Mouse (Mus musculus): ENCODE measurements at regions not wholly inside any gene's neighbourhood (a gene's known extent, or its start where the extent isn't known, plus 50 kb on each side); places are given as distances from the start of the nearest gene placed in this dataset.
A peak's percentile ranks its signal among the peaks of the same experiment; 100 is the strongest.

DNA sequence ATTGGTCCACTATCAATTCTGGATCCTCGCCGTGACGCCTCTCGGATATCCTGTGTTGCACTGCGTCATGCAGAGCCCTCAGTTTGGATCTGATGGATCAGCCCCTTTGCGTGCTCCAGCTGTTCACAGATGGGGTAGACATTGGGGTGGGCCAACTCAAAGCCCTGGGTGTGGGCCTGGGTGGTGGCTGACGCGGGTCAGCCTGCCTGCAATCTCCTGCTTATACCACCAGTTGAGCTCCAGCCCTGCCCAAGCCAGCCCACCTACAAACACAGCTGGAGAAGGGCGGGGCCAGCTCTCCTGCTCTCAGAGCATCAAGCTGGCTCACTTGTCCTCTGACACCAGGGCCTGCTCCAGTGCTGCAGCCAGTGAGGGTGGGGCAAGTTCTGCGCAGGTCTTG lies 73.1 kb downstream of the Rps15a start:
- no peak for DNase-seq (ENCODE audit: low spot score in 2 of 2)

DNA sequence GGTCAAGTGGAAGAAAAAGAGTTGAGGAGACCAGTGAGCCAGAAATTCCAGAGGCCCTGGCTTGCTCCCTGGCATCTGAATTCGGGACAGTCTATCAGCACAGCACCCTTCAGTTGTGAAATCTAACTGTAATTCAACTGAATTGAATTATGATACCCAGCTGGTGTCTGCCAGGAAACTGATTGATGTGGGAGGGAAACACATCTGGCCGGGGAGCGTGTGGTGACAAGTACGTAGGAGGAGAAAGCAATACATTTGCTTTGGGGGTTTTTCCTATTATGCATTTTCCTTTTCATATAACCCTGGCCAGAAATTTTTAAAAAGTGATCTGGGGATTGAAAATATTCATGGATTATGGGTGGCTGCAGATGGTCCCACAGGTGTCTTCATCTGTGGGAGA lies 76.1 kb downstream of the Rps15a start:
- no peak for DNase-seq (ENCODE audit: low spot score in 2 of 2)

GRCm38 (mm10) chr7:118037062-118037461 lies 78.9 kb downstream of the Rps15a start:
- DNase-seq (ENCODE audit: low spot score in 2 of 2), result no peak

DNA sequence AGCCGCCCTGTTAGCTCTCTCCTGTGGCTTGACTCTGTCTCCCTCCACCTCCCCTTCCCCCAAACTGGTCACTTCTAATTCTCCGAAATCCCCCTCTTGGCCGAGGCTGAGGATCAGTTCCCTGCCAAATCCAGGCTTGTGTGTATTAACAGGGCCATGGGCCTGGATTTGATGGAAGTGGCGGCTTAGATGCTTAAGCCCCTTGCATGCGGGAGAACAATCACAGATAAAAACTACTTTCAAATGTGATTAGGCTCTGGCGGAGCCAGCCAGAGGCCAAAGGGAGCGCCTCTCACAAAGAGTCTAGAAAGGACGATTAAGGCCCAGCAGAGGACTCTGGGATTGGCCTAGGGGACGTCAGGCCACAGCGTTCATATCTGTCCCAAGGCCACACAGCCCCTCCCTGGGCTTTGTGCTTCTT lies 89.9 kb downstream of the Rps15a start:
- no peak for DNase-seq (ENCODE audit: low spot score in 2 of 2)

GRCm38 (mm10) chr7:118004620-118005019 lies 111.4 kb downstream of the Rps15a start:
- DNase-seq (ENCODE audit: low spot score in 2 of 2), result no peak

- DNase-seq (ENCODE audit: low spot score in 2 of 2), result peak in 1 of 2 experiments; percentile 5
These were observed 114.1 kb downstream of the Rps15a start for GRCm38 (mm10) chr7:118001881-118002280.

DNA sequence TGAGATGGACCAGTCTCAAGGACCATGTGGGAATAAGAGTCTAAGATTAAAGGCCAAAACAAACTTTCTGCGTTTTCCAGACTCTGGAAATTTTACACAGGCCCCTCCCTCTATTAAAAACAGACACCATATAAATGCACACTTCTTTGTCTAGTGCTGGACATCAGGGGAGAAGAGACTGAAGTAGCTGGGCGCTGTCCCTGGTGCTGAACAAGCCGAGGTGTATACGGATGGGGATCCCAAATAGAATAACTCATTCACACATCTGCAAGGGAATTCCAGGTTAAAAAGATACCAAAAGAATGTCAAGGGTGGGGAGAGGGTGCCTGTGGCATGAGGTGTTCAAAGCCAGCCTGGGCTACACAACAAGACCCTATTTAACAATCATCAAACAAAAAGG lies 114.9 kb downstream of the Rps15a start:
- DNase-seq (ENCODE audit: low spot score in 2 of 2), result no peak

GRCm38 (mm10) chr7:117982177-117982576 lies 133.8 kb downstream of the Rps15a start:
- no peak for DNase-seq (ENCODE audit: low spot score in 2 of 2)

DNA sequence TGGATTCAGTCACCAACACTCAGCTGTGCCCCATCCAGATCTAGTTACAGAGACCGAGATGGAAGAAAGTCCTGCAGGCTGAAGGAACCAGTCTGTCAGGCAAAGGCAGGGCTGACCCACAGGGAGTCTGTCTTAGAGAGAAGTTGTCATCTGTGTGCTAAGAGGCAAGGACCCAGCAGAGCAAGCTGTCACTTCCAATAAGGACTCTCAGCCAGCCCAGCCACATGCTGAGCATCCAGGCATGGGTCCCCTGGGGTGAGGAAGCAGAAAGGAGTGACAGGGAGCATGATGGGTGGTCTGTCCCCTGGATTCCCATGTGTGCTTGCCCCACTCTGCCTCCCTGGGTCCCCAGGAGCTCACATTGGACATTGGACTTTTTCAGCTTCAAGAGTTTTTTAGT lies 144.8 kb downstream of the Rps15a start:
- DNase-seq (ENCODE audit: low spot score in 2 of 2), result no peak

DNA sequence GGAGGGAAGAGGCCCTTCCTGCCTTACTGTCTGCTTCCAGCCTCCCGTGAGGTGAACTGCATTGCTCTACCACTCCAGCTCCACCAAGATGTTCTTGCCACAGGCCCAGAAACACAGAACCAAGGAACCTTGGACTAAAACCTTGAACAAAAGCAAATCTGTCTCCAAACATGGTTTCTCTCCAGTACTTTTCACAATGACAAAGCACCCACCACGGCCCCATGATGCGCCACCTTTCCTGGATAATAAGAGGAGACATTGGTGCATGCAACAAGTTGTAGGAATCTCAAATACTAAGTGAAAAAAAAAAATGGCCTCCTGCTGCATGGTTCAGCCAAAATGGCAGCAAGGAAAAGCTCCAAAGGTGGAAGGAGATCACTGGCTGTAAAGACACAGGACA lies 172.6 kb downstream of the Rps15a start:
- no peak for DNase-seq (ENCODE audit: low spot score in 2 of 2)

DNA sequence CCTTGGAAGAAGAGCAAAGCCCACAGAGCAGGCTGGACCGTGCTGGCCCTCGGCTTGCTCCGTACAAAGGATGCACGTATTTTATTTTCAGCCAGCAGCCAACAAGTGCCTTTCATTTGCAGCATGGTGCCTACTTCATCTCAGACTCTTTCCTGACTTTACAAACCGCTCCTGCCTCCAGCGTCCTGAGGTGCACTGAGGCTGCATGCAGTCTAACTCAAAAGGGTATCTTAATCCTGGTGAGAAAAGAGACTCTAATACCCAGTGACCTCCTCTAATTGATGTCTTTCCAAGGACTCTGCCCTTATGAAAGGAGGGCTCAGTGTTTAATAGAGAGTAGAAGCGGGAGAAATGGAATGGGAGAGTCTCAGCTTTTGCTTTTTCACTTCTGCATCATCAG lies 176.4 kb downstream of the Rps15a start:
- DNase-seq (ENCODE audit: low spot score in 2 of 2), result no peak

DNA sequence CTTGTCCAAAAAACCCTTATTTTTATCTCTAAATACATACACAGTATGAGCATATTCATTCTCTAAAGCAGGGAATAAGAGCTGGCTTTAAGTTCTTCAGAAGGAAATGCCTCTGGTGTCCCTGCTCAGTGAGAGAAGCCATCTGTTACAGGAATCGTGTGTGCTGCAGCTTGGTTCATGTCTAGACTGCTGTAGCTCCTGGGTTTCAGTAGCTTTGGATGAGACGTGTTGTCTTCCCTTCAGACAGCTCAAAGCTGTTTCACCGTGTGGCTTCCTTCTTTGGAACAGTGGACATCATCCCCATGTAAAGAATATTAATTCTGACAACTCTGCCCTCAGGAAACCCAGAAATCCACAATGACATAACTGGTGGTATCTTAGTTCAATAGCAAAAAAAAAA lies 181.1 kb downstream of the Rps15a start:
- DNase-seq (ENCODE audit: low spot score in 2 of 2), result no peak

DNA sequence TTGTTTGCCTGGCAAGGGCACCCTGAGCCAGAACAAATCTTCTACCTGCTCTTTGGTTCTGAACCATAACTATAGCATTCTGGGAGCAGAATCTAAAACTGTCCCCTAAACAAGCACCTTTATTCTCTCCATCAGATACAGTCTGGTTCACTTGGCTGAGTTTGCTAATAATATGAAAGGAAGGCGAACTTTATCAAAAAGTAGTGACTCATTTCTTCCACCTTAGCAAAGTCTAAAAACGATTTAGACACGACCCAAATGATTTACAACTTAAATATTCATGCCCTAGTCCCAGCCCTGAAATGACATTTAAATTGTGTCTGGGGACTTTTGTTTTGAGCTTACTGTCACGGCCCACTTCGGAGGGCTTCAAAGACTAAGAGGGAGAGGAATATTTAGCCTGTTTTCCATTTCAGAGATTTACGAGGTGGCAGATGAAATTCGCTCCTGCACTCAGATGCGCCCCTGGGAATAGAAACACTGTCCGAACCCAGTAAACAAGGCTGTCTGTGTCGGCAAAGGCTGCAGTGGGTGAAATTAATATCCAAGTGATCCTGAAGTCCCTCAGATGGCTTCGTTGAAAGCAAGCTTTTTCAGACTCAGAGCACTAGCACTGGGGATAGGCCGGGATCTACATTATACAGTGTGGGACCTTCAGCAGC lies 184.6 kb downstream of the Rps15a start:
- no peak for DNase-seq (ENCODE audit: low spot score in 2 of 2)

GRCm38 (mm10) chr7:117930392-117930791 lies 185.6 kb downstream of the Rps15a start:
- no peak for DNase-seq (ENCODE audit: low spot score in 2 of 2)

DNA sequence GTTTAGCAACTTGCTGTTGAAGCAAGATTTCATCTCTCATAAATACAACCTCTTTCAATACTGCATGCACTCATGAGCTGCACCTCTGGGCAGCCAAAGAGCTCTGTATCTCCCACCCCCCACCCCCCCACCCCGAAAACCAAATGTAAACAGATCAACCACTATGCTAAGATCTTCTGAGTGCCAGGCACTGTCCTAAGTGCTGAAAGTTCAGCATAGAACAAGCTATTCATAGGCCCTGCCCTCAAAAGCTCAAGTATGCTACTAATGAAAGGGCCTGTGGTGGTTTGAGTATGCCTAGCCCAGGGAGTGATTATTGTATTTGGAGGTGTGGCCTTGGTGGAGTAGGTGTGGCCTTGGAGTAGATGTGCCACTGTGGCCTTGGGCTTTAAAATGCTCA lies 189.6 kb downstream of the Rps15a start:
- no peak for DNase-seq (ENCODE audit: low spot score in 2 of 2)

DNA sequence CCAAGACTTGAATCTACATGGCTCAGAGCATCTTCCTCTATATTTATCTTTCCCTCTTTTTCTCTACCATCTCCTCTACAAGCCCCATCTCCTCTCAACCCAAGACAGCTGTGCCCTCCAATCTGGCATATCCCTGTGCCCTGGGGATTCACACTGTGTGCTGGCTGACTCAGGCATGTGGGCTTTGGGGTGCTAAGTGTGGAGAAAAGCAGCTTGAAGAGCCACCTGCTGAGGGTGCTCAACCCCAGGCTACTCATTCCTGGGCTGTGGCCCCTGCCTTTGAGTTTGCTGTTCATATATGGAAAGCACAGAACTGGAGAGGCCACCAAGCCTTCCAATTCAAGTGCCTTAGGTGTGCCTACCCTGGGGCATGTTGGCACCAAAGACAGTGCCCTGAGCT lies 193.7 kb downstream of the Rps15a start:
- peak; percentile 17 to 30 for DNase-seq (ENCODE audit: low spot score in 2 of 2)

DNA sequence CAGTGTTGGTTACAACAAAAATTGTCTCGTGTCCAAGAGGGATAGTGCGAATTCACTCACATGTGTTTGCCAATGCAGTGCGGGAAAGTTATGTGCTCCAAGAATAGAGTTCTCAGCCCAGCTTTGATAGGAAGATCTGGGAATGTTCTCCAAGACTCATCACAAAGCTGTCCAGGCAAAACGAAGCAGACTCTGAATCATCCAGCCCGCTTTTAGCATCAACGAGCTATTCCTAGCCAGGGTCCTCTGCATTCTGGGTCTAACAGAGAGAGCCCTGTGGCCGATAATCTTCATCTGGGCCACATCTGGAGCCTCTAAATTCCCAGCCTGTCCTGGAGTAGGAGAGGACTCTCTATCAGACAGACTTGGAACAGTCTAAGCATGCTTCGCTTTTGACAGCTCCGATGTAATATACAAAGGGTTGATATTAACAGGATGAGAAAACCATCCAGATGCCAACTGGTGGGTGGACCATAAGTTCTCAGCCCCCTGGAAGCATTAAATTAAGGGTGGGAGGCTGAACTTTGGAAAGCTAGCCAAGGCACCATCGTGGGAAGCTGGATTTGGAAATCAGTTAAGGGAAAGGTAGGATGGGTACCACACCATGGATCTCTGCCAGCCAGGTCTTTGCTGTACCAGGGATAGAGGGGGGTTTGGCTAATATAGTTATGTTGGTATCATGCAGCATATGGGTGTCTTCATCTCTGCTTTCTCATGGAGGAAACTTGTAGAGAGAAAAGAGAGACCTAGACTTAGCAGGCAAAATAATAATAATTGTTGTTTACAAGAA lies 197.6 kb downstream of the Rps15a start:
- peak; percentile 15 to 21 for DNase-seq (ENCODE audit: low spot score in 2 of 2)

GRCm38 (mm10) chr7:117916915-117917314 lies 199.1 kb downstream of the Rps15a start:
- DNase-seq (ENCODE audit: low spot score in 2 of 2), result no peak

GRCm38 (mm10) chr7:117912453-117912852 lies 203.5 kb downstream of the Rps15a start:
- DNase-seq (ENCODE audit: low spot score in 2 of 2), result no peak

- DNase-seq (ENCODE audit: low spot score in 2 of 2), result no peak
These were observed 204.9 kb downstream of the Rps15a start for GRCm38 (mm10) chr7:117911062-117911461.

DNA sequence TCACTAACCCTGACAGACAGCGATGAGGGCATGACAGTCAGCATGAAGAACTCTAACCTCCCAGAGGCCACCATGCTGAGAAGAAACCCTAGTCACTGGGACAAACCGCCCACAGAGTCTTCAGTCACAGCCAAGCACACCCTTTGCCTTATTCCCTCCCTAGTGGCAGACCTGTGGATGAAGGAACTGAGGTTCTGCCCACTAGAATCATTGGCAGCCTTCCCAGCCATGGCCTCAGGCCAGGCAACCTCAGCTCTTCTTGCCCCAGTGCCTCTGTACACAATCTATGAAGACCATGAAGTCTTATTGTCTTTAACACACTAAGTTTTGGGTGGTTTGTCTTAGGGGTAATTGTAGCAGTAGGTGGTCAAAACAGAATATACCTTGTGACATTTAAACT lies 219.5 kb downstream of the Rps15a start:
- DNase-seq (ENCODE audit: low spot score in 2 of 2), result no peak

- no peak for DNase-seq (ENCODE audit: low spot score in 2 of 2)
These were observed 228.7 kb downstream of the Rps15a start for GRCm38 (mm10) chr7:117887288-117887687.

GRCm38 (mm10) chr7:117882803-117883202 lies 233.2 kb downstream of the Rps15a start:
- peak; percentile 76 to 87 for DNase-seq (ENCODE audit: low spot score in 2 of 2)

All from frontal cortex, postnatal 25 days (tissue).